Mouse (Mus musculus) stomach, embryonic 14.5 days (tissue): ENCODE measurements around the gene Elovl5. TPM values are rescaled to one million over a fixed set of nuclear protein-coding genes. Genes with fewer than 3 reads are reported as not detected.

Source experiments
- ATAC-seq: fragments of 200-750 bp; cut with Nextera tagmentation; 2 replicates; pipeline ENCODE4 v1.8.0; 2017; ENCODE audit warnings: low read depth, moderate TSS enrichment; ENCODE audit not compliant: insufficient number of reproducible peaks, insufficient read depth, low FRiP score
- H3K27ac ChIP-seq: fragments of 300-500 bp; sonication (generic); 2 replicates; pipeline ENCODE4 v1.5.1; 2014; ENCODE audit warnings: mild to moderate bottlenecking, low read length, moderate library complexity, mixed read lengths
- H3K27me3 ChIP-seq: fragments of 300-500 bp; sonication (generic); 2 replicates; pipeline ENCODE4 v1.6.1; 2014; ENCODE audit warnings: low read length, control low read depth, mixed read lengths; ENCODE audit not compliant: control insufficient read depth, insufficient read depth
- H3K36me3 ChIP-seq: fragments of 300-500 bp; sonication (generic); 2 replicates; pipeline ENCODE4 v1.6.1; 2014; ENCODE audit warnings: mild to moderate bottlenecking, control low read depth, low read length, moderate library complexity, mixed read lengths; ENCODE audit not compliant: control insufficient read depth, insufficient read depth
- H3K4me1 ChIP-seq: fragments of 300-500 bp; sonication (generic); 2 replicates; pipeline ENCODE4 v1.6.1; 2014; ENCODE audit warnings: low read length, control low read depth, mixed read lengths; ENCODE audit not compliant: control insufficient read depth, insufficient read depth
- H3K4me2 ChIP-seq: fragments of 300-500 bp; sonication (generic); replicated peaks from 2 replicates; pipeline ENCODE4 v1.6.1; 2014; ENCODE audit warnings: low read depth, low read length, control low read depth
- H3K4me3 ChIP-seq: fragments of 300-500 bp; sonication (generic); 2 replicates; pipeline ENCODE4 v1.5.1; 2014; ENCODE audit warnings: low read depth, low read length, control low read depth
- H3K9ac ChIP-seq: fragments of 300-500 bp; sonication (generic); replicated peaks from 2 replicates; pipeline ENCODE4 v1.6.1; 2014; ENCODE audit warnings: low read depth, mild to moderate bottlenecking, control low read depth, low read length, moderate library complexity, mixed read lengths
- H3K9me3 ChIP-seq: fragments of 300-500 bp; sonication (generic); 2 replicates; pipeline ENCODE4 v1.6.1; 2016; ENCODE audit warnings: low read depth, low read length, control low read depth; ENCODE audit not compliant: control insufficient read depth
- WGBS: fragments of 180-500 bp; shearing (Covaris S2); extraction: QIAGEN DNeasy Blood & Tissue Kit; methylation state at CpG from one replicate; pipeline ENCODE4 v1.1.7; 2014; 5-methylcytosine and 5-hydroxymethylcytosine counted together
- polyA plus RNA-seq: library from polyadenylated mRNA; unstranded; fragments of >200 nt; fragmentation: Nextera tagmentation; extraction: Ambion mirVana; gene quantifications from 2 replicates; pipeline ENCODE4 v1.2.1, GENCODE M21; 2014

Elovl5 gene
- polyA plus RNA-seq, 1 experiment from 2014 or later: 89.1 TPM

DNA sequence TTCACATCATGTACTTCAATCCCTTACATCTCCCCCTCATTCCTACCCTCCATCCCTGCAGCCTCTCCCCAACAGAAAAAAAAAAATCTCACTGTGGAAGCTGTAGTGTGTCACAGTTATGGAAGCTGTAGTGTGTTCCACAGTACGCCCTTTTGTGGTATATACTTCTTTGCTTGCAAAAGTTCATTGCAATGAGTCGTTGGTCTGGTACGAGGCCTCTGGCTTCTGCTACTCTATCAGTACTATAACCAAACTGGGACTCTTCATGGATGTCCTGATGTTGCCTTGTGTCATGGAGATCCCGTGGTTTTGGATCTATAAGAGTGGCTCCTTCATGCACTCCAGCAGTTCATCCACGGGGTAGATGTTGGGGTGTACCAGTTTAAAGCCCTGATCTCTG lies 95.5 kb downstream of the Elovl5 start:
- Histone ChIP-seq H3K36me3 (no peaks in the 10 kb centered on the region), H3K27me3 (no peaks in the 10 kb centered on the region), H3K9ac (no peak overlapping the region), H3K9me3 (no peaks in the 10 kb centered on the region), H3K27ac (no peak overlapping the region), H3K4me1 (no peaks in the 10 kb centered on the region), H3K4me3 (no peak overlapping the region), H3K4me2 (no peak overlapping the region)
- ATAC-seq: no peak
- WGBS: 83% methylated on average over 5 of the region's 5 CpGs

DNA sequence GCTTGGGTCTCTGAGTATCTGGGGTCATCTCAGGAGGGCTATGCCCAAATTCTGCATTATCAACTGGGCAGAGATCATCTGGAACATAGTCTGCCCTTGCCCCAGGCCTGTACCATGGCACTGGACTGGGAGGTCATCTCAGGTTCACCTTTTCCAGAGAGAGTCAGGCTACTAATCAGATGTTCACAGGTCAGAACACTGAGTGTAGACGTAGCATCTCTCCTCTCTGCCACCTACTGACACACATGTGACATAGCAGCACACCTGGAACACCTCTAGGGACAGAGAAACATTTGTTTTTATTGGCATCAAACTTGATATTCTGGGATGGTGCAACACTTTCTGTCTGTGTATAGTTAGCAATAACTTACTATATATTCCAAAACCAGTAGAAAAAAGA lies 96.6 kb downstream of the Elovl5 start:
- H3K36me3 ChIP-seq: no peaks in the 10 kb centered on the region
- no peaks in the 10 kb centered on the region for H3K27me3 ChIP-seq
- H3K4me1 ChIP-seq: no peaks in the 10 kb centered on the region
- no peak overlapping the region for H3K27ac ChIP-seq
- no peak overlapping the region for H3K9ac ChIP-seq
- H3K4me3 ChIP-seq: no peak overlapping the region
- H3K9me3 ChIP-seq: no peaks in the 10 kb centered on the region
- 24% methylated on average over 1 of the region's 1 CpGs for WGBS
- ATAC-seq: no peak
- no peak overlapping the region for H3K4me2 ChIP-seq

DNA sequence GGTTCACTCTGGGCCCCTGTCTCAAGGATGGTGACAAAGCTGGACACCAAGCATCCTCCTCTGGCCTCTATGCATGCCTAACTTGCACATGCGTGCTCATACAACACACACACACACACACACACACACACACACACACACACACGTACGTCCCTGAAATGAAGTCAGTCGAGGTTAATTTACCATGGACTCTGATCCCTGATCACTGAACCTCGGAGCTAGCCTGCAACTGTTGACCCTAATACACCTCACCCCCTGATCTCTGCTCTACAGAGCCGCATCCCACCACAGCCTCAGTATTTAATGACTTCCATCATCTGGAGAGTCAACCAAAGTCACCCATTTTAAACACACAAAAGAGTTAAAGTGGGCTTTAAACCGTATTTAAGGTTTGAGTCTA lies 98.7 kb downstream of the Elovl5 start:
- Histone ChIP-seq H3K4me3 (no peak overlapping the region), H3K9ac (no peak overlapping the region), H3K4me2 (no peak overlapping the region), H3K9me3 (no peaks in the 10 kb centered on the region), H3K4me1 (no peaks in the 10 kb centered on the region), H3K36me3 (no peaks in the 10 kb centered on the region), H3K27ac (no peak overlapping the region), H3K27me3 (no peaks in the 10 kb centered on the region)
- ATAC-seq: no peak
- 74% methylated on average over 7 of the region's 7 CpGs for WGBS

DNA sequence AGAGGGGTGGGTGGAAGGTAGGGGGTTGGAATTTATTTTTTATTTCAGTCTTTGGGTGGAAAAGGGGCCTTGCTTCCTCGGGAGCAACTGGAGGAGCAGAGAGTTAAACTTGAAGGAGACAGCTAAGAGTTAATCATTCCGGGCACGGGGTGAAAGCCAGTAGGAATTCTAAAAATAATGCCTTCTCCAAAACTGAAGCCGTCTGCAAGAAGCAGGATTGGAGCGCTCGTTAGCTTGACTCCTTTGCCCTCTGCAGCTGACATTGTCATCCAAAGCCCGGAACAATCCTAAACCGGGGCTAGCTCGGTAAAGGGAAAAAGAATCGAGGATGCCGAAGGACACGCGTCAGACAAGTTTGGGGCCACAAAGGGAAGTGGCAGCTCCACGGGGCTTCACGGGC lies 99.1 kb downstream of the Elovl5 start:
- 0 out of 2 replicates have a peak, but pooled peaks cover 3% of the 10 kb centered on the region for H3K4me1 ChIP-seq
- no peaks in the 10 kb centered on the region for H3K9me3 ChIP-seq
- ATAC-seq: no peak
- no peak overlapping the region for H3K9ac ChIP-seq
- H3K4me3 ChIP-seq: no peak overlapping the region
- WGBS: 48% methylated on average over 15 of the region's 15 CpGs
- no peaks in the 10 kb centered on the region for H3K36me3 ChIP-seq
- H3K27me3 ChIP-seq: no peaks in the 10 kb centered on the region
- H3K27ac ChIP-seq: no peak overlapping the region
- H3K4me2 ChIP-seq: no peak overlapping the region

DNA sequence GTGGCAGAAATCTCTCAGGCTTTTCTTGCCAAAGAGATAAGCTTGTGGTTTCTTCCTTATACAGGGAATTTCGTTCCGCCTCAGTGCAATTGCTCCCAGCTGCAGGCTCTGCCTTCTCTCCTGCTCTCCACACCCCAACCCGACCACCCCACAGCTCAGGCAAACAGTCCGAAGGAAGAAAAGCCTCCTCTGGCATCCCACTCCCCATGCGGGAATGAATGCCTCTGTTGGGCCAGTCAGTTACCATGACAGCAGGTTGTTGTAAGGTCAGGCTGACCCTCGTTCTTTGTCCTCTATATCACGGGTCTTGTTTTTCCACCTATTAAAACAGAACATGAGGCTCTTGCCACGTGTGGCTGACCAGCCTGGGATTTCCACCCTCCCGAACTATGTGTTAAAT lies 104.1 kb downstream of the Elovl5 start:
- no peaks in the 10 kb centered on the region for H3K9me3 ChIP-seq
- H3K4me3 ChIP-seq: no peak overlapping the region
- H3K27me3 ChIP-seq: no peaks in the 10 kb centered on the region
- H3K27ac ChIP-seq: peak overlapping the region; percentile 69; the same call in 1 of the 2 replicates
- H3K36me3 ChIP-seq: no peaks in the 10 kb centered on the region
- no peak overlapping the region for H3K9ac ChIP-seq
- peaks cover 9% of the 10 kb centered on the region; the same call in 1 of the 2 replicates for H3K4me1 ChIP-seq
- H3K4me2 ChIP-seq: no peak overlapping the region
- no peak for ATAC-seq
- 41% methylated on average over 9 of the region's 9 CpGs for WGBS

DNA sequence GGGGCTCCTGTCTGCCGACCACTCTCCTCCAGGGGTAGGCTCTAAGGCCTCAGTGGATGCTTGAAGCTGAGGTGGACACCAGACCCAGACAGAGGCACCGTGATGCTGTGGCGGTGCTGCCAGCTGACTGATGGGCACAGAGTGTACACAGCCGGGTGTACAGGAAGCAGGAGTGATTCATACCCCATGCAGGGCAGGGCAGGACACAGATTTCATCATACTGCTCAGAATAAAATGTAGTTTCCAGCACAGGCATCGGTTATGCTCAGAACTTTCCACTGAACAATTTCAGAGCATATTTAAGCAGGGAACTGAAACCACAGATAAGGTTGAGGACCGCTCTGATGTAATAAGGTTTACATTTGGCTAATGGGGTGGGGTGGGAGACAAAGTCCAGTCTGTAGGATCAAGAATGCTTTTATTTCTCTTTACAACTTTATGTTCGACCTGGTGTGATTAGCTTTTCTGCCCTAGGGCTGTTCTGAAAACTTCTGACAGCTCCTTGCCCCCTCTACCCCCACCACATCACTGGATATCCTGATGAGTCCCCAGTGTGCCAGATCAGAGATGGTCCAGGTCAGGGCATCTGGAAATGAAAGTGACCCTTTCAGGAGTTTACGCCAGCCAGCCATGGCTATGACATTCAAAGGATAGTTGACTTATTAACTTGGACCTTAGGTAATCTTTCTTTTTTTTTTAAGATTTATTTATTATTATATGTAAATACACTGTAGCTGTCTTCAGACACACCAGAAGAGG lies 105.2 kb downstream of the Elovl5 start:
- Histone ChIP-seq H3K9ac (no peak overlapping the region), H3K27ac (peak overlapping the region; percentile 69), H3K4me1 (peaks cover 9% of the 10 kb centered on the region; the same call in 1 of the 2 replicates), H3K9me3 (no peaks in the 10 kb centered on the region), H3K4me2 (no peak overlapping the region), H3K36me3 (no peaks in the 10 kb centered on the region), H3K4me3 (no peak overlapping the region), H3K27me3 (no peaks in the 10 kb centered on the region)
- WGBS: 56% methylated on average over 8 of the region's 8 CpGs
- ATAC-seq: peak; percentile 78

DNA sequence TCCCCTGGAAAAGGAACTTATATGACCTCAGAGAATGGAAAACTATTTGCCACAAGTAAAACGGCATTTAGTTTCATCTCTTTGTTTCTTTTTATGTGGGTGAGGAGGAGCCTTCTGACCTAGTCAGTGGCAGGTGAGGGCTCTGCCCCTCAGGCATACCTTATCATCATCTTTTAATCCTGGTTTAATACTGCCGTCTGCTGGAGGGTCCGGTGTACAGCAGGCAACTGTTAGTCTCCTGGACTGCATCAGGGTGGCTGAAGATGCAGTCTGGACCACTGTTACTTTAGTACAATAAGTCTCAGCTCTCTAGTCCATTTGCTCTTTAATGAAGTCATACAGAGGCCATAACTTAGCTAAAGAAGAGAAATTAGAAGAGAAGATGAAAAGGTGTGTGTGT lies 107.7 kb downstream of the Elovl5 start:
- H3K27ac ChIP-seq: no peak overlapping the region
- no peaks in the 10 kb centered on the region for H3K9me3 ChIP-seq
- H3K9ac ChIP-seq: no peak overlapping the region
- no peak for ATAC-seq
- H3K27me3 ChIP-seq: no peaks in the 10 kb centered on the region
- H3K36me3 ChIP-seq: no peaks in the 10 kb centered on the region
- H3K4me2 ChIP-seq: no peak overlapping the region
- WGBS: 17% methylated on average over 3 of the region's 3 CpGs
- H3K4me1 ChIP-seq: peaks cover 9% of the 10 kb centered on the region; the same call in 1 of the 2 replicates
- H3K4me3 ChIP-seq: no peak overlapping the region

DNA sequence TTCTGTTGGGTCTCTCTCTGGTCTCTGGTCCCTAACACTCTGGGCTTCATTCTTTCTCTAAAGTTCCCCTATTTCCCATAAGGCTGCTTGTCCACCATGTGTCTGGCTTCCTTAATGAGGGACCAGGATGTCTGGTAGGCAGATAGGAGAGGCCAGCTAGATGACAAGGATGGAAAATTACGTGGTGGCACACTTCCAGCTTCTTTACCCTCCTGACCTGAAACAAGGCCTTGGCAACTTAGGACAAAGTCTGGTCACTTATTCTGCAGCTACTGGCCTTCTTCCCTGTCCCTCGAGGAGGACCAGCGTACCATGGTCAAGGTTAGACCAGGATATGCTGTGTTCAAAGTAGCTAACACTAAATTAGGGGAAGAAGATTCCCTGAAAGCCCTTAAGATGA lies 109.9 kb downstream of the Elovl5 start:
- no peak overlapping the region for H3K4me2 ChIP-seq
- H3K27ac ChIP-seq: no peak overlapping the region
- H3K4me1 ChIP-seq: peaks cover 1% of the 10 kb centered on the region; the same call in 1 of the 2 replicates
- no peaks in the 10 kb centered on the region for H3K9me3 ChIP-seq
- 76% methylated on average over 3 of the region's 3 CpGs for WGBS
- no peaks in the 10 kb centered on the region for H3K27me3 ChIP-seq
- H3K4me3 ChIP-seq: no peak overlapping the region
- ATAC-seq: no peak
- no peaks in the 10 kb centered on the region for H3K36me3 ChIP-seq
- no peak overlapping the region for H3K9ac ChIP-seq
